Comparison of ENCODE assay signal across 8 mouse cellular contexts in genomic region chr2:20942434-20943198, GRCm38 (mm10). TPM values are rescaled to one million over a fixed set of nuclear protein-coding genes. Genes with fewer than 3 reads are reported as not detected.
DNase-seq lines count a peak whose midpoint lies in the region; ATAC-seq and TF ChIP-seq lines count a peak whose summit lies in the region.

No protein-coding gene starts in this region.

- peaks cover 57% of the 10 kb centered on the region for H3K4me1 ChIP-seq in heart, postnatal 0 days (ENCODE audit: control insufficient read depth, insufficient read depth)
- peaks cover 14% of the 10 kb centered on the region; the same call in 1 of the 2 replicates for H3K4me1 ChIP-seq in limb, embryonic 14.5 days (ENCODE audit: control insufficient read depth, insufficient read depth, low read length)

- H3K4me2 ChIP-seq in heart, postnatal 0 days (ENCODE audit: low read depth, low read length) = peak overlapping the region; percentile 30
- no peak overlapping the region for H3K4me2 ChIP-seq in limb, embryonic 14.5 days (replicated peaks; ENCODE audit: low read depth, low read length, severe bottlenecking)

- no peaks in the 10 kb centered on the region for H3K9me3 ChIP-seq in heart, postnatal 0 days (replicated peaks; ENCODE audit: control insufficient read depth, low read length)
- no peaks in the 10 kb centered on the region for H3K9me3 ChIP-seq in limb, embryonic 14.5 days (ENCODE audit: control insufficient read depth, low read length)

- no peaks in the 10 kb centered on the region for H3K27me3 ChIP-seq in heart, postnatal 0 days (ENCODE audit: control insufficient read depth, insufficient read depth, low read length)
- H3K27me3 ChIP-seq in limb, embryonic 14.5 days (ENCODE audit: control insufficient read depth, insufficient read depth, low read length) = no peaks in the 10 kb centered on the region

- TF ChIP-seq CTCF in heart, postnatal 0 days (IDR thresholded peaks at IDR 0.05; ENCODE audit: low read depth) = no peak; the same call in 1 of the 2 replicates

- TF ChIP-seq POLR2A in limb, embryonic 14.5 days (IDR thresholded peaks at IDR 0.05; ENCODE audit: borderline replicate concordance, extremely low read depth, insufficient read depth, insufficient read length) = no peak

- H3K36me3 ChIP-seq in heart, postnatal 0 days (replicated peaks; ENCODE audit: control insufficient read depth, insufficient read depth, low read length) = 0 out of 2 replicates have a peak, but pooled peaks cover 2% of the 10 kb centered on the region
- no peaks in the 10 kb centered on the region for H3K36me3 ChIP-seq in limb, embryonic 14.5 days (ENCODE audit: control insufficient read depth, insufficient read depth, low read length)

- WGBS in heart, postnatal 0 days = 31% methylated on average over 10 of the region's 10 CpGs
- WGBS in limb, embryonic 14.5 days = 24% methylated on average over 10 of the region's 10 CpGs

- TF ChIP-seq EP300 in heart, postnatal 0 days (IDR thresholded peaks at IDR 0.05; ENCODE audit: low read depth) = no peak

- no peak for DNase-seq in heart, postnatal 0 days (ENCODE audit: low spot score)
- DNase-seq in heart, postnatal 4 days = no peak
- peak; percentile 9 for DNase-seq in urinary bladder, postnatal 14 days (ENCODE audit: low spot score)
- no peak for DNase-seq in urinary bladder, postnatal 10 days (ENCODE audit: low spot score)
- peak; percentile 33 for DNase-seq in limb, embryonic 14.5 days (ENCODE audit: low spot score)
- DNase-seq in thymus, postnatal 4 days = no peak
- no peak for DNase-seq in gastrocnemius, adult 8-10 months (ENCODE audit: low spot score in 2 of 2)

- 0 out of 2 replicates have a peak overlapping the region, but pooled peaks have one; percentile 4 for H3K4me3 ChIP-seq in heart, postnatal 0 days (ENCODE audit: low read depth, low read length)
- H3K4me3 ChIP-seq in limb, embryonic 14.5 days (replicated peaks; ENCODE audit: low read length) = no peak overlapping the region

- peak overlapping the region; percentile 55 for H3K27ac ChIP-seq in heart, postnatal 0 days (ENCODE audit: low read depth)
- no peak overlapping the region for H3K27ac ChIP-seq in limb, embryonic 14.5 days (replicated peaks; ENCODE audit: low read depth, low read length)

- no peak for ATAC-seq in heart, postnatal 0 days (ENCODE audit: insufficient read depth, low read depth)
- ATAC-seq in limb, embryonic 14.5 days (ENCODE audit: low FRiP score, low read depth) = no peak
- ATAC-seq in erythroblast, adult 5-6 weeks (replicated peaks; ENCODE audit: low FRiP score, poor library complexity, severe bottlenecking) = no peak

- H3K9ac ChIP-seq in heart, postnatal 0 days (replicated peaks; ENCODE audit: low read depth, low read length) = no peak overlapping the region
- no peak overlapping the region for H3K9ac ChIP-seq in limb, embryonic 14.5 days (ENCODE audit: low read depth, low read length, severe bottlenecking)

RNA-seq across cellular contexts. Expression of gene Arhgap21, which starts 26.1 kb away (rescaled TPM):
- 66.7 and 77.3 TPM in 2 replicates for total RNA-seq in heart, postnatal 0 days (2014; rRNA removed; ENCODE audit: low replicate concordance)
- polyA plus RNA-seq in heart, postnatal 0 days (2015; fragmentation: Nextera tagmentation; extraction: Ambion mirVana) = 10.1 and 11.4 TPM in 2 replicates
- 100 to 1,000 TPM; 138 to 140 TPM for total RNA-seq in heart, postnatal 4 days (2021)
- 29.2 and 58.7 TPM in 2 replicates for polyA plus RNA-seq in limb, embryonic 14.5 days (2012; rRNA removed)
- 19.1 and 19.6 TPM in 2 replicates for polyA plus RNA-seq in limb, embryonic 14.5 days (2014; fragmentation: Nextera tagmentation; extraction: Ambion mirVana)
- total RNA-seq in erythroblast, adult 5-6 weeks (2015; ENCODE audit: low replicate concordance) = 16.7 and 28.4 TPM in 2 replicates
- total RNA-seq in erythroblast, adult 5-6 weeks (2017; ENCODE audit: low replicate concordance) = 40.7 and 50.3 TPM in 2 replicates
- total RNA-seq in gastrocnemius, adult 8-10 months (2022) = 10 to 100 TPM; 30.0 to 33.0 (median 30.3) TPM

Comparison
In these comparisons a context has a peak if more than half of its experiments do, and no peak if none do; other contexts are left out.
1. DNase-seq: peak in urinary bladder, postnatal 14 days (single experiment) and limb, embryonic 14.5 days (single experiment); none in heart, postnatal 0 days (single experiment), heart, postnatal 4 days (single experiment), urinary bladder, postnatal 10 days (single experiment), thymus, postnatal 4 days (single experiment) and gastrocnemius, adult 8-10 months (0 of 2).